Mouse (Mus musculus) erythroblast, embryonic 14.5 days (primary cell): ENCODE data around the gene Ltbr. TPM values are rescaled to one million over a fixed set of nuclear protein-coding genes. Genes with fewer than 3 reads are reported as not detected.

ENCODE experiments used
- H3K27me3 ChIP-seq: 2 replicates; pipeline ENCODE4 v1.6.1; 2012; ENCODE audit warnings: inconsistent platforms; ENCODE audit not compliant: control insufficient read depth
- H3K36me3 ChIP-seq: 2 replicates; pipeline ENCODE4 v1.6.1; 2012; ENCODE audit warnings: mild to moderate bottlenecking, inconsistent platforms; ENCODE audit not compliant: control insufficient read depth
- H3K4me1 ChIP-seq: 2 replicates; pipeline ENCODE4 v1.6.1; 2012; ENCODE audit warnings: inconsistent platforms; ENCODE audit not compliant: control insufficient read depth
- H3K4me3 ChIP-seq: replicated peaks from 2 replicates; pipeline ENCODE3; 2012; ENCODE audit warnings: moderate library complexity, mild to moderate bottlenecking, inconsistent platforms
- H3K9me3 ChIP-seq: 2 replicates; pipeline ENCODE4 v1.6.1; 2012; ENCODE audit warnings: low read length, inconsistent platforms, mixed read lengths; ENCODE audit not compliant: control insufficient read depth
- GATA1 ChIP-seq: IDR thresholded peaks from 2 replicates; pipeline ENCODE4 v1.6.1; 2012; ENCODE audit warnings: low read length, inconsistent platforms, mixed read lengths
- TAL1 ChIP-seq: IDR thresholded peaks from 3 replicates; pipeline ENCODE4 v1.6.1; 2012; ENCODE audit warnings: low read length, inconsistent platforms, mixed read lengths
- polyA plus RNA-seq: library from polyadenylated mRNA; stranded (reverse); fragments of >175 nt; gene quantifications from 2 replicates; pipeline ENCODE4 v1.2.3, GENCODE M21; 2012

Ltbr gene
- polyA plus RNA-seq, 1 experiment = 0.20 TPM

DNA sequence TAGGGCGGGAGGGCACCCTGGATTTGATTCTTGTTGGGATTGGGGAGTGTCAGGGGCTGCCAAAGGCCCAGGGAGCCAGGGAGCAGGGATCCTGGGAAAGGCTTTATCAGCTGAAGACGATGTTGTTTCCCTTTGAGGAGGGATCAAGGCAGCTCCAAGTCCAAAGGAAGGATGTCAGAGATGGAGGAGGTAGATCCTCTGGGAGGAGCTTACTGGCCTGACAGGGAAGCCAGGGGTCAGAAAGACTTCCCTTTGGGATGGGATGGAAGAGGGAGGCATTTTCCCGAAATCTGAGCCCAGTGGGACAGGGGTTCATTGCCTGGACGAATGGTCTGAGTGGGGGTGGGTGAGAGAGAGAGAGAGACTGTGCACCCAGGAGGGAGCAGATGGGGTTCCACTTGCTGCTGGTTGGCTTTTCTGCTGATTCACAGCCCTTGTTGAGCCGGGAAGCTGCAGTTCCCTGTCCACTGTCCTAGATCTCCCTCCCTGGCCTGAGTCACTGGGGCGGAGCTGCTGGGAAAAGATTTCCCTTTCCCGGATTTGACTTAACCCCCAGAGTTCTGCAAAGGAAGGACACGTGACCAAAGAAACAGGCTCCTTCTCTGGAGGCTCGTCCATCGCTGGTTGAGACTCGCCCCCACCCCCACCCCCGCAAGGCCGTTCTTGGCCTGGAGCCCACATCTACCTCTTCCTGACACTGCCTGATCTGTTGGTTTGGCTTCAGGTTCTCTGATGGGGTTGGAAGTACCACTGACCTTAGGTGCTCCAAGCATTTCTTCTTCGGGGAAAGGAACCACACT, 40.9 kb upstream of the Ltbr start:
- peaks cover 9% of the 10 kb centered on the region for H3K4me1 ChIP-seq
- TF ChIP-seq TAL1 (no peak), GATA1 (no peak)
- no peak overlapping the region for H3K4me3 ChIP-seq
- H3K36me3 ChIP-seq = peaks cover 10% of the 10 kb centered on the region; the same call in 1 of the 2 replicates
- H3K27me3 ChIP-seq = peaks cover 13% of the 10 kb centered on the region
- H3K9me3 ChIP-seq = no peaks in the 10 kb centered on the region

DNA sequence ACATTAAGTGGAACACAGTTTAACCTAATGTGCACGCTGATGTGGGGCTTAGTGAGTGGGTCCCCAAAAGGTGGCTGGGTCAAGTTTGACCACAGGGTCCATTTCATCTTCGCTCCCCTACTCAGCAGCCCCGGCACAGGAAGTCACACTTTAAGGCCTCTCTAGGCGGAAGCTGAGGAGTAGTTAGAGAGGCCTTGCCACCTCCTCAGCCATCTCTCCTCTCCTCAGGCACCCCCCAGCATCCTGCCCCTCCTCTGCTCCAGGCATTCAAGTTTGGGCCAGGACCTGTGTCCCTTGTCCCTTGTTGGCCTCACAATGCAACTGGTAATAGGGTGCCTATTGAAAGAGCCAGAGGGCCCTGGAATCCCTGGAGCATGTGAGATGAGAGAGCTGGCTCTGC, 40.0 kb upstream of the Ltbr start:
- H3K9me3 ChIP-seq = no peaks in the 10 kb centered on the region
- TF ChIP-seq TAL1 (no peak), GATA1 (no peak)
- H3K36me3 ChIP-seq = peaks cover 10% of the 10 kb centered on the region; the same call in 1 of the 2 replicates
- peaks cover 17% of the 10 kb centered on the region for H3K4me1 ChIP-seq
- H3K27me3 ChIP-seq = peaks cover 22% of the 10 kb centered on the region
- no peak overlapping the region for H3K4me3 ChIP-seq

DNA sequence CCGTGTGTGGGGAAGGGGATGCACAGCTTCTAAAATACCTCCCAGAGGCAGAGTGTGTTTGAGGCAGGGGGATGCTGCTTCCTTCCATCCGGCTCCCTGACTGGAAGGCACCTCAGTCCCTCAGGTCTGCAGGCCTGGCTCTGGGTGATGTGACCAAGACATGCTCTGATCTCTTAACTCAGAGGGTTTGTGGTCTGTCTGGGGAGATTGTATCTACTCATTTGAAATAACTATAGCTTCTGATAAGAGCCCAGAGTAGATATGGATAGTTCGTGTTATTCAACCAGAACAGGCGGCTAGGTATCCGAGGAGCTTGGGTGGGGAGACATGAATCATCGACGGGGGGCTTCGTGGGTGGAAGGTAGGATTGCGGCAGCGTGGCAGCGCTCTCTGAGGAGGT, 39.5 kb upstream of the Ltbr start:
- peaks cover 10% of the 10 kb centered on the region; the same call in 1 of the 2 replicates for H3K36me3 ChIP-seq
- H3K4me1 ChIP-seq = peaks cover 17% of the 10 kb centered on the region
- TF ChIP-seq GATA1 (no peak), TAL1 (no peak)
- no peaks in the 10 kb centered on the region for H3K9me3 ChIP-seq
- peaks cover 27% of the 10 kb centered on the region for H3K27me3 ChIP-seq
- H3K4me3 ChIP-seq = no peak overlapping the region

DNA sequence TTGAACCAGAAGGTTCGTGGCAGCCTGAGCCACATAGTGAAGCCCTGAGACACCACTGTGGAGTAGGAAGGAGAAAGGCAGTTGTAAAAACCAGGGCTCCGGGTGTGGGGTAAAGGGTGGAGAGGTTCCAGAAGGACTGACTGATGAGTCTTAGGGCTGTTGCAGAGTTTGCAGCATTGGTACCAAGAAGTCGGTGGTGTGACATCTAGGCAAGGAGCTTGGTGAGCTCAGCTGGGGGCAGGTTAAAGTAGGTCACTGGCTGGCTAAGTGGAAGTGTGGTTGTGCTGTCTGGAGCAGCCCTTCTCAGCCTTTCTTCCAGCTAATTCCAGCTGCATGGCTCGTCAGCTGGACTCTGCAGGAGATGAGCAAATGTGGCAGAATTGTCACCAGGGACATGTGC, 39.1 kb upstream of the Ltbr start:
- H3K27me3 ChIP-seq = peaks cover 28% of the 10 kb centered on the region
- H3K36me3 ChIP-seq = peaks cover 7% of the 10 kb centered on the region; the same call in 1 of the 2 replicates
- TF ChIP-seq GATA1 (no peak), TAL1 (no peak)
- no peaks in the 10 kb centered on the region for H3K9me3 ChIP-seq
- no peak overlapping the region for H3K4me3 ChIP-seq
- peaks cover 17% of the 10 kb centered on the region for H3K4me1 ChIP-seq

DNA sequence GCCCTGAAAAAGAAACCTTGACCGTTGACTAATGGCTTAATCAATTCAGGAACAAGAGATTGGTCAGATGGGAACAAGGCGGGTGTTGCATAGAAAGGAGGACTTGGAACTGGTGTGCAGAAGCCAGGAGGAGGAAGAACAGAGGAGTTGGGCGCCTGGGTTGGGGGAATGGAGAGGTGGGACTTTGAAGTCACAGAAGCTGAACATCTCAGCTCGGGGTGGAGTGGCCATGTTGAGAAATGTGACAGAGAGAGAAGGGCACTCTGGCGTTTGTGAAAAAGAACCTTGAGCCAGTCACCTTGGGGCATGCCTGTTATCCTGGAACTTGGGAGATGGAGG, 38.3 kb upstream of the Ltbr start:
- Histone ChIP-seq H3K4me1 (peaks cover 17% of the 10 kb centered on the region), H3K36me3 (no peaks in the 10 kb centered on the region), H3K9me3 (no peaks in the 10 kb centered on the region), H3K27me3 (peaks cover 28% of the 10 kb centered on the region), H3K4me3 (no peak overlapping the region)
- TF ChIP-seq GATA1 = no peak
- TF ChIP-seq TAL1 = no peak

DNA sequence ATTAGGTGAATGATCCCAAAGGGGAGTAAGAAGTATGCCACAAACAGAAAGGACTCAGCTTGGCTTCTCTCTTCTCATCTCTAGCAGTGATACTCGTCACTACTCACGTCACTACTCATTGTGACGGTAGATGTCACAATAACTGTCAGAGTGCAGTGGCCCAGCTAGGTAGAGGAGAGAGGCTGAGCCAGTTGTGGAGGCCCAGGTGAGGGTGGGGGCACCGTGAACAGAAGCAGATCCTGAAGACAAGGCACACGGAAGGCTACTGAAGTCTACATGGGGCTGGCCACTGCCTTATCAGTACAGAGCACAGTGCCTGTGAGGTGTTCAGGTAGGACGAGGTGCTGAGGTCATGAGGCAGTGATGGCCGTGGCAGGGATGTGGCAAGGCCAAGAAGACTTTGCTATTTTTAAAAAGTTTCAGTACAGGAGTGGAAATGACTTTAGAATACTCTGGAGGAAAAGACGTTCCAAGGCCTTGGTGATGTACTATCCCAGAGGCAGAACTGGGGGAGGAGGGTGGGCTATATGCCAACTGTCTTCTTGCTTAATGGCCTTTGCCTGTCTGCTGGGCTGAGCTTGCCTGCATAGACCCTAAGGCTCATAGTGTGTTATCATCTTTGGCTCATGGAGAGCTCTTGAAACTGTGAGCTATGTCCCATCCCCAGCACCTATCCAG, 37.8 kb upstream of the Ltbr start:
- TF ChIP-seq TAL1 (no peak), GATA1 (no peak)
- no peak overlapping the region for H3K4me3 ChIP-seq
- H3K4me1 ChIP-seq = peaks cover 17% of the 10 kb centered on the region
- peaks cover 28% of the 10 kb centered on the region for H3K27me3 ChIP-seq
- H3K9me3 ChIP-seq = no peaks in the 10 kb centered on the region
- H3K36me3 ChIP-seq = no peaks in the 10 kb centered on the region

DNA sequence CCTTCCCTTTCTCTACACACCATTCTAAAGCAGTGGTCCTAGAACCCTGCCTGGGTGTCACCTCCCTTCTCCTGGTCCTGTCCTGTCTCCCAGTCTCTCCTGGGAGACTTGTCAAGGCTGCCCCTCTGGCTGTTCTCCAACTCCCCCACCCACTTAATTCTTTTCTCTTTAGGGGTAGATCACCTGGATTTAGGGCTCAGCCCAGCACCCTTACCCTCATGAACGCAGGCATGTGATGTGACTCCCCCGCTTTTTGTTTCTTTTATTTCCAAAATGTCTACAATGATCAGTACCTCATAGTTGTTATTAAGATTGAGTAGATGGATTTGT, 37.3 kb upstream of the Ltbr start:
- Histone ChIP-seq H3K9me3 (no peaks in the 10 kb centered on the region), H3K36me3 (no peaks in the 10 kb centered on the region), H3K4me3 (no peak overlapping the region), H3K4me1 (peaks cover 17% of the 10 kb centered on the region), H3K27me3 (peaks cover 28% of the 10 kb centered on the region)
- TF ChIP-seq TAL1 (no peak), GATA1 (no peak)

DNA sequence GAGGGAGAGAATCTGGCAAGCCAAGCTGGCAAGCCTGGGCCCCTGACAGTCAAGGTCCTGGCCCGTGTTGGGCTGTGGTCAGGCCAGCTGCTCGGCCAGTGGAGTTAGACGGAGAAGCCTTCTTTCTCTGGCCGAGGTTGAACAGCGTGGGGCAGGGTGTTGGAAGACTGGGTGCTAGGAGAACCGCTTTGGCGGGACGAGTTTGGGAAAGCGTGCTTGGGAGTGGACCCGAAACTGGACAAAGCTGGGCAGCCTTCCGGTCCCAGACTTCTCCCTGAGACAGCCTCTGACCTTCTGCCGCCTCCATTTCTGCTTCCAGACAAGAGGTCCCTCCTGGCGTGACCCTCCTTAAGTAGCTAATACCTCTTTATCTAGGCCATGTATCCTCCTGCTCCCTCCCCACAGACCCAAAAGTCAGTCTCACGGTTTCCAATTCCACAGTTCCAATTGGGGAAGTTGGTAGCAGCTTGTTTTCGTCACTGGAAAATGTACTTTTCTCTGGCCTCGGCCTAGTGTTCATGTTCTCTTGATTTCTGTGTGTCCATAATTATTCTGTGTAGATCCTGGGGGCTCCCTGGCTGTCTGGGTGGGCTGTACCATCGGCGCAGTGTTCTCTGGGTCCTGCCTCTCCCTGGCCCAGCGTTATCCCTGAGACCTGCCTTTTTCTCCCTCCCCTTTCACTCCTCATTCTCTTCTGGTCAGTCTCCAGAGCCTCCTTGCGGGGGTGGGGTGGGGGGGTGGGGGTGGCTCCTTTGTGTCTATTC, 36.7 kb upstream of the Ltbr start:
- TF ChIP-seq TAL1 (no peak), GATA1 (no peak)
- H3K4me1 ChIP-seq = peaks cover 17% of the 10 kb centered on the region
- H3K36me3 ChIP-seq = no peaks in the 10 kb centered on the region
- H3K9me3 ChIP-seq = no peaks in the 10 kb centered on the region
- peaks cover 28% of the 10 kb centered on the region for H3K27me3 ChIP-seq
- H3K4me3 ChIP-seq = peak overlapping the region; percentile 58
